Mouse (Mus musculus): ENCODE data around the gene Mycbp. TPM values are rescaled to one million over a fixed set of nuclear protein-coding genes. Genes with fewer than 3 reads are reported as not detected.
"Not testable (repeated sequence)": the region's sequence is repeated elsewhere in the genome, so short reads cannot be mapped to it uniquely, and the experiment has no call there.

Gene Mycbp
- total and polyA plus RNA-seq, 2 experiments from 2014 or later = 8.1 to 50.7 TPM

GRCm38 (mm10) chr4:123939838-123940237 lies 35.2 kb downstream of the Mycbp start:
- H3K4me2 ChIP-seq (ENCODE audit: low read depth, low read length) = no peak overlapping the region
- 5% methylated on average over 4 of the region's 4 CpGs for WGBS
- peaks cover 23% of the 10 kb centered on the region for H3K36me3 ChIP-seq (ENCODE audit: insufficient read depth, low read length)

GRCm38 (mm10) chr4:123940878-123941277 lies 36.2 kb downstream of the Mycbp start:
- not testable (repeated sequence) for H3K4me1 ChIP-seq (ENCODE audit: insufficient read depth, low read length); H3K9me3 ChIP-seq (ENCODE audit: low read length); DNase-seq (ENCODE audit: low spot score); H3K4me3 ChIP-seq (ENCODE audit: low read length); H3K27me3 ChIP-seq (ENCODE audit: insufficient read depth, low read length); ATAC-seq; H3K4me2 ChIP-seq (ENCODE audit: low read depth, low read length); H3K9ac ChIP-seq (replicated peaks; ENCODE audit: low read length); H3K27ac ChIP-seq
- WGBS = 77% methylated on average over 7 of the region's 7 CpGs
- peaks cover 14% of the 10 kb centered on the region for H3K36me3 ChIP-seq (ENCODE audit: insufficient read depth, low read length)

More at GRCm38 (mm10) chr4:123939838-123940237, 35.2 kb downstream of the Mycbp start:
- H3K27ac ChIP-seq = no peak overlapping the region
- DNase-seq (ENCODE audit: low spot score) (peak; percentile 92), ATAC-seq (no peak)
- no peak overlapping the region for H3K9ac ChIP-seq (replicated peaks; ENCODE audit: low read length)
- no peaks in the 10 kb centered on the region for H3K4me1 ChIP-seq (ENCODE audit: insufficient read depth, low read length)
- TF ChIP-seq CTCF (IDR thresholded peaks at IDR 0.05; ENCODE audit: low read depth) = peak; percentile 90
- no peak overlapping the region for H3K4me3 ChIP-seq (ENCODE audit: low read length)
- no peaks in the 10 kb centered on the region for H3K27me3 ChIP-seq (ENCODE audit: insufficient read depth, low read length)
- H3K9me3 ChIP-seq (ENCODE audit: low read length) = no peaks in the 10 kb centered on the region

- DNase-seq (ENCODE audit: low spot score) (no peak), ATAC-seq (no peak)
- no peak overlapping the region for H3K4me3 ChIP-seq (ENCODE audit: low read length)
- no peaks in the 10 kb centered on the region for H3K27me3 ChIP-seq (ENCODE audit: insufficient read depth, low read length)
- H3K36me3 ChIP-seq (ENCODE audit: insufficient read depth, low read length) = no peaks in the 10 kb centered on the region
- no peaks in the 10 kb centered on the region for H3K4me1 ChIP-seq (ENCODE audit: insufficient read depth, low read length)
- no peak overlapping the region for H3K9ac ChIP-seq (replicated peaks; ENCODE audit: low read length)
- no peak overlapping the region for H3K27ac ChIP-seq
- TF ChIP-seq CTCF (IDR thresholded peaks at IDR 0.05; ENCODE audit: low read depth) = no peak
- WGBS = 83% methylated on average over 4 of the region's 4 CpGs
- no peak overlapping the region for H3K4me2 ChIP-seq (ENCODE audit: low read depth, low read length)
- H3K9me3 ChIP-seq (ENCODE audit: low read length) = no peaks in the 10 kb centered on the region
Measured at GRCm38 (mm10) chr4:123946701-123947100, 42.1 kb downstream of the Mycbp start.

- Histone ChIP-seq H3K9ac (replicated peaks; ENCODE audit: low read length) (no peak overlapping the region), H3K4me2 (ENCODE audit: low read depth, low read length) (no peak overlapping the region), H3K4me3 (ENCODE audit: low read length) (no peak overlapping the region), H3K4me1 (ENCODE audit: insufficient read depth, low read length) (no peaks in the 10 kb centered on the region), H3K9me3 (ENCODE audit: low read length) (no peaks in the 10 kb centered on the region), H3K36me3 (ENCODE audit: insufficient read depth, low read length) (no peaks in the 10 kb centered on the region), H3K27ac (no peak overlapping the region), H3K27me3 (ENCODE audit: insufficient read depth, low read length) (no peaks in the 10 kb centered on the region)
- DNase-seq (ENCODE audit: low spot score) = no peak
- WGBS = 50% methylated on average over 5 of the region's 5 CpGs
- no peak for TF ChIP-seq CTCF (IDR thresholded peaks at IDR 0.05; ENCODE audit: low read depth)
- no peak for ATAC-seq
Measured at GRCm38 (mm10) chr4:123947149-123947548, 42.5 kb downstream of the Mycbp start.

- H3K9ac ChIP-seq (replicated peaks; ENCODE audit: low read length) = no peak overlapping the region
- H3K27ac ChIP-seq = no peak overlapping the region
- H3K4me1 ChIP-seq (ENCODE audit: insufficient read depth, low read length) = no peaks in the 10 kb centered on the region
- ATAC-seq (no peak), DNase-seq (ENCODE audit: low spot score) (no peak)
- H3K36me3 ChIP-seq (ENCODE audit: insufficient read depth, low read length) = no peaks in the 10 kb centered on the region
- H3K4me3 ChIP-seq (ENCODE audit: low read length) = no peak overlapping the region
- WGBS = 67% methylated on average over 6 of the region's 6 CpGs
- TF ChIP-seq CTCF (IDR thresholded peaks at IDR 0.05; ENCODE audit: low read depth) = no peak
- no peak overlapping the region for H3K4me2 ChIP-seq (ENCODE audit: low read depth, low read length)
- H3K9me3 ChIP-seq (ENCODE audit: low read length) = no peaks in the 10 kb centered on the region
- H3K27me3 ChIP-seq (ENCODE audit: insufficient read depth, low read length) = 0 out of 2 replicates have a peak, but pooled peaks cover under 1% of the 10 kb centered on the region
Measured at GRCm38 (mm10) chr4:123948901-123949300, 44.3 kb downstream of the Mycbp start.

- WGBS = 80% methylated on average over 10 of the region's 10 CpGs
- Histone ChIP-seq H3K9ac (replicated peaks; ENCODE audit: low read length) (no peak overlapping the region), H3K4me1 (ENCODE audit: insufficient read depth, low read length) (no peaks in the 10 kb centered on the region), H3K4me2 (ENCODE audit: low read depth, low read length) (no peak overlapping the region), H3K36me3 (ENCODE audit: insufficient read depth, low read length) (no peaks in the 10 kb centered on the region), H3K27ac (no peak overlapping the region), H3K4me3 (ENCODE audit: low read length) (no peak overlapping the region), H3K27me3 (ENCODE audit: insufficient read depth, low read length) (0 out of 2 replicates have a peak, but pooled peaks cover 4% of the 10 kb centered on the region), H3K9me3 (ENCODE audit: low read length) (no peaks in the 10 kb centered on the region)
- DNase-seq (ENCODE audit: low spot score) (no peak), ATAC-seq (no peak)
- TF ChIP-seq CTCF (IDR thresholded peaks at IDR 0.05; ENCODE audit: low read depth) = no peak
Measured at GRCm38 (mm10) chr4:123949649-123950048, 45.0 kb downstream of the Mycbp start.

GRCm38 (mm10) chr4:123952059-123952458 lies 47.4 kb downstream of the Mycbp start:
- Histone ChIP-seq H3K36me3 (ENCODE audit: insufficient read depth, low read length) (no peaks in the 10 kb centered on the region), H3K4me1 (ENCODE audit: insufficient read depth, low read length) (no peaks in the 10 kb centered on the region), H3K27ac (no peak overlapping the region), H3K27me3 (ENCODE audit: insufficient read depth, low read length) (peaks cover 4% of the 10 kb centered on the region; the same call in 1 of the 2 replicates), H3K4me3 (ENCODE audit: low read length) (no peak overlapping the region), H3K9ac (replicated peaks; ENCODE audit: low read length) (no peak overlapping the region), H3K9me3 (ENCODE audit: low read length) (no peaks in the 10 kb centered on the region), H3K4me2 (ENCODE audit: low read depth, low read length) (no peak overlapping the region)
- TF ChIP-seq CTCF (IDR thresholded peaks at IDR 0.05; ENCODE audit: low read depth) = no peak
- DNase-seq (ENCODE audit: low spot score) (no peak), ATAC-seq (no peak)
- 35% methylated on average over 7 of the region's 8 CpGs for WGBS
